Mouse (Mus musculus) retina, postnatal 1 day (tissue): Measurements from ENCODE around the gene Prss57.
A peak's percentile ranks its signal among the peaks of the same experiment; 100 is the strongest.
"Not testable (repeated sequence)": the region's sequence is repeated elsewhere in the genome, so short reads cannot be mapped to it uniquely, and the experiment has no call there.

Experiments used
- DNase-seq: peaks from one replicate; pipeline ENCODE4 v3.0.0-alpha.2; 2012

Gene Prss57

GRCm38 (mm10) chr10:79779784-79780663 lies 10.7 kb downstream of the Prss57 start:
- peak; percentile 97 for DNase-seq

- no peak for DNase-seq
Measured at GRCm38 (mm10) chr10:79779193-79779592, 11.6 kb downstream of the Prss57 start.

GRCm38 (mm10) chr10:79778006-79778405 lies 12.8 kb downstream of the Prss57 start:
- peak; percentile 92 for DNase-seq

- DNase-seq, result peak; percentile 46
Measured at GRCm38 (mm10) chr10:79777103-79777531, 13.6 kb downstream of the Prss57 start, which contains the start of gene Fstl3. Gene Fstl3 (plus strand): TSS chr10:79777272.

GRCm38 (mm10) chr10:79774486-79775279 lies 16.1 kb downstream of the Prss57 start:
- no peak for DNase-seq

GRCm38 (mm10) chr10:79773208-79773607 lies 17.6 kb downstream of the Prss57 start:
- DNase-seq, result no peak

GRCm38 (mm10) chr10:79772320-79772719 lies 18.4 kb downstream of the Prss57 start:
- no peak for DNase-seq

- DNase-seq, result no peak
Measured at GRCm38 (mm10) chr10:79769329-79769728, 21.4 kb downstream of the Prss57 start.

- peak; percentile 87 for DNase-seq
Measured at GRCm38 (mm10) chr10:79768400-79768799, 22.4 kb downstream of the Prss57 start.

- peak; percentile 97 for DNase-seq
Measured at GRCm38 (mm10) chr10:79767372-79768244, 23.2 kb downstream of the Prss57 start.

- peak; percentile 100 for DNase-seq
Measured at GRCm38 (mm10) chr10:79766508-79767325, 24.0 kb downstream of the Prss57 start, which contains the start of gene Rnf126. Gene Rnf126 (minus strand): TSS chr10:79766952.

- DNase-seq, result no peak
Measured at GRCm38 (mm10) chr10:79766001-79766507, 24.7 kb downstream of the Prss57 start.

- no peak for DNase-seq
Measured at GRCm38 (mm10) chr10:79765228-79765745, 25.5 kb downstream of the Prss57 start.

- DNase-seq, result no peak
Measured at GRCm38 (mm10) chr10:79764234-79764633, 26.5 kb downstream of the Prss57 start.

GRCm38 (mm10) chr10:79762875-79763274 lies 27.9 kb downstream of the Prss57 start:
- no peak for DNase-seq

GRCm38 (mm10) chr10:79760603-79761143 lies 30.1 kb downstream of the Prss57 start:
- DNase-seq, result no peak

GRCm38 (mm10) chr10:79759675-79760074 lies 31.1 kb downstream of the Prss57 start:
- not testable (repeated sequence) for DNase-seq

GRCm38 (mm10) chr10:79756660-79757059 lies 34.1 kb downstream of the Prss57 start:
- no peak for DNase-seq

- DNase-seq, result no peak
Measured at GRCm38 (mm10) chr10:79755854-79756253, 34.9 kb downstream of the Prss57 start.

GRCm38 (mm10) chr10:79754856-79755516 lies 35.8 kb downstream of the Prss57 start, which contains the start of gene Fgf22:
Gene Fgf22 (plus strand): TSS chr10:79755076.
- peak; percentile 85 for DNase-seq
